Mouse (Mus musculus): ENCODE results near the gene Ccdc172.

The Ccdc172 gene

DNA sequence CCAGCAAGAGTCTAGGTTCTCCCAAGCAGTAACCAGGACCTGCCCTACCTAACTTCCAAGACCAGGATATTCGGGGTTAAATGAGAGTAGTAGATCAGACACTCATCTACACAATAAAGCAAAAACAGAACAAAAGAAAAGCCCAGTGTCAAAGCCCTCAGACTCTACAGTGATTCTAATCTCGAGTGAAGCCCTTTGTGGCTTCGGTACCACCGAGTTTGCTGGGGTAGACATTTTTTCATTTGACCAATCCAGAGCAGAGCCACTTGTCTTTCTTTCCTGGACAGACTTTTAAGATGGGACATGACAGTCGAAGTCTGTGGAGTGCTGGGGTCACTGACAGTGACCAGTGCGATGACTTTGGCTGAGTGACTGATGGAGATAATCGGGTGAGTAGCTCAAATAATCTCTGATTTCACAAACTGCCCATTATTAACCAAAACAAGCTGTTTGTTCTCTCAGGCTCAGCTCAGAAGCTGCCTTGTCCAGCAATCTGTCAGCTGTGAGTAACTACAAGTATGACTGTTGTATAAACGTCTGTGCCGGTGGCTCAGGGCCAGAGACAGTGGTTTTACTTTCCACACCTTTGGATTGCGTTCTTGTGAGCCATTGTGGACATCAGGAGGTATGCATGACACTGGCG is 60.8 kb downstream of the Ccdc172 start:
- no peak for DNase-seq

DNA sequence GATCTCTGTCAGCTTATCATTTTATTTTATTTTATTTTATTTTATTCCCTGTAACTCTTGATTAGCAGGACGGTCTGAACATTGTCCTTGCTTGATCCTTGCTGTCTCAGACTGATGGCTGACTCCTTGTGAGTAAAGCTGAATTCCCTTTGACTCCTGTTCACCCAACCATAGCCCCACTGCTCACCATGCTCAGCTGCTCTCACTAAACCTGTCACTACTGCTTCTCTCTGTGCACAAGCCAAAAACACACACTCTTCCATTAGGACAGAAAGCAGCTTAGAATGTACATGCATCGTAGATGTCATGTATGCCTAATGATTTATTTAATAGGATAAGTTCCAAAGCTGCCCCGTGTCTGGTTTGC is 61.3 kb downstream of the Ccdc172 start:
- DNase-seq = no peak

DNA sequence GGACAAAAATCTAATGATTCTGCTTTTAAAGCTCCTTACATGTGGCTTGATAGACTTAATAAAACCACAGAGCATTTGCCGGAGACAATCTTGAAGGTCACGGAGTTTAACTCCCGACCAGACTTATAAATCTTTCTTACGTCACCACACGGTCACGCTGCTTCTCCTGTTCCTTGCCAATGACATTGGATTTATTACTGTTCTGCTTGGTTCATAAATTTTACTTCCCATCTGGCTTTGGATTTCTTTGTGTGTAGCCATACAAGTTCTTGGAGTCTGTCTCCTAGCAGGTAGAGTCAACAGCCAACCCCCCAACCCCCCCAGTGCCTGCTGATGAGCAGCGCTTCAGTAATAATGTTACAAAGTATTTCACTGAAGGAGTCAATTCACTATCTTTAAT is 70.2 kb downstream of the Ccdc172 start:
- DNase-seq = no peak

DNA sequence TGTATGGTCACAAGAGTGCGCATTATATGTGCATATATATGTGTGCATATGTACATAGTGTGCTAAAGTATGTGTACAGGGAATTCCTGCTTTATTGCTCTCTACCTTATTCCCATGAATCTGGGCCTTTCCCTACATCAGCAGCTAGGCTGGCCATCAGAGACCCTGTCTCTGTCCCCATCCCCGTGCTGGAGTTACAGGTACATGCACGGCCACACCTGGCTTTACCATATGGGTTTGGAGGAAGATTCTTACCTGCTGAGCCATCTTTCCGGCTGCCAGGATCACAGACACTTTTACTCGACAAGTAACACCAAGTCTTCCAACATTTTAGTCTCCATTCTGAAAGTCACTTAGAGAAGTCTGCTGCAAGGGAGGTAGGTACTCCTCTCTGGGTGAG is 71.2 kb downstream of the Ccdc172 start:
- no peak for DNase-seq

DNA sequence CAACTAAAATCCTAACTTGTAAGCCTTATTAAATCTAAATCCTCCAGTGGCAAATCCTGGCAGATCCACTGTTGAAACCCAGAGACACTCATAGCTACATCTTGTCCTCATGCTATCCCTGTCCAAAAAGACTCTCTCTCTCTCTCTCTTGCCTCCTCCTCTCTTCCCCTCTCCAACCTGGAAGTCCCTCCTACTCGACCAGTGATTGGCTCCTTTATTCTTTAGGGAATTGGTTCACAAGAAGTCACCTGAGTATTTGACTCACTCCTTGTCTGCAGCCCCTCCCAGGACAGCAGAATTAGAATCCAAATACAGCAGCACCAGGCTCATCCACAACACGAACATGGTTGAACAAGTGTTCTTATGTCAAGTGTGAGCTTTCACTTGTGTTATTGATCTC is 74.3 kb downstream of the Ccdc172 start:
- DNase-seq = no peak

DNA sequence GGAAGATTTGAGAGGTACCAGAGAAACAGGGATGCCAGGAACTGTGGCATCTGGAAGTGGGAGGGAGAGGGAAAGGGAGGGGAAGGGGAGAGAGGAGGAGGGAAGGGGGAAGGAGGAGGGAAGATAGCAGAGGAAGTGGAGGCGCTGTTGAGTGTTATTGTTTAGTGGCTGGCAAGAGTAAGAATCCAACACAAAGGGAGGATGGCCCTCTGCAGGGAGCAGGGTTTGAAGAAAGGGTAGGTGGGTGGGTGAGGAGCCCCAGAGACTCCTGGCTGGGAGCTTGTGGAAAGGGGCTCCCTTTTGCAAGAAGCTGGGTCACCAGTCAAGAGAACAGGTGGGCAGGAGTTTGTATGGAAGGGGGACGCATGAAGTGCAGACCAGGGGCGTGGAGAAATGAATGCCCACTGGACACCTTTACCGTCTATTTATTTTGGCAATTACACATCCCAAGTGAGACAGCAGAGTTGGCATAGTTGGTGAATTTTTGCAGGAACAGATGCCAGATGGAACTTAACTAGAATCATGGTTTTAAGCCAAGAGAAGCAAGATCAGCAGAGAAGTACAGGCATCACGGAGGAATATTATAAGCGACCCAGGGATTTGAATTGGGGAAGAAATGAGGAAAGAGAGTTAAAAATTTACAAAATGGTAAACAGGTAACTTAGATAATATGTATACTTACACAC is 78.6 kb downstream of the Ccdc172 start:
- no peak for DNase-seq

DNA sequence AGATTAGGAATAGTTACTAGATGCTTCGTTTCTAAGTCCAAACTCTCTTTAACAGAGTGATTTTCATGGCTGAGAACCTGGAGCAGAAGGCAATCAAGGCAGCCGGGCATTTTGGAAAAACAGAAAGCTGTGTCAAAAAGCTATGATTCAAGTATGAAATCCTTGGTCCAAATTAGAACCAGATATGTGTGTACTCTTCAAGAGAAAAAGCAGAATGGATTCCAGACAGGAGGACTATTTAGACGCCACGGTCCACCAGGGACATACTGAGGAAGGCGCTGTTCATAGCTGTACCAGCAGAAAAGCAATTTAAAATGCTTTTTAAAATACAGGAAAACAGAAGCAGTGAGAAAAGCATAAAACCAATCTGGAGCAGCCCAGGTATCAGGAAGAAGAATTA is 88.6 kb downstream of the Ccdc172 start:
- no peak for DNase-seq
